Mouse (Mus musculus) gastrocnemius, adult 2 months (tissue): ENCODE data around the gene Rab3c. TPM values are rescaled to one million over a fixed set of nuclear protein-coding genes. Genes with fewer than 3 reads are reported as not detected.
A peak's percentile ranks its signal among the peaks of the same experiment; 100 is the strongest.

Experiments used
- DNase-seq: peaks from one replicate; pipeline ENCODE4 v3.0.0; 2022
- H3K27ac ChIP-seq: fragments of 200-600 bp; 2 replicates; pipeline ENCODE4 v1.8.1; 2022; ENCODE audit warnings: mild to moderate bottlenecking
- H3K4me3 ChIP-seq: fragments of 200-600 bp; 2 replicates; pipeline ENCODE4 v1.8.1; 2022; ENCODE audit warnings: mild to moderate bottlenecking, moderate library complexity
- CTCF ChIP-seq: fragments of 200-600 bp; IDR thresholded peaks from 2 replicates; pipeline ENCODE4 v1.8.1; 2022; ENCODE audit warnings: antibody characterized with exemption, mild to moderate bottlenecking, moderate library complexity
- intact Hi-C: fragments of 180-260 bp; cut with DNase I; formaldehyde crosslinking; loops from one replicate; pipeline ENCODE4 v1.15.1; 2025
- long read RNA-seq, 2 experiments: library from polyadenylated mRNA; stranded (forward); transcript quantifications; one replicate each; pipeline ENCODE4 v2.0.0; 2021
- total RNA-seq, 2 experiments: library from RNA; stranded (reverse); gene quantifications; 2 replicates each; pipeline ENCODE4 v1.2.3; 2021

Rab3c gene
- total RNA-seq = not detected
- long read RNA-seq, experiment 1 = 0 reads
- long read RNA-seq, experiment 2 = 0 reads

DNA sequence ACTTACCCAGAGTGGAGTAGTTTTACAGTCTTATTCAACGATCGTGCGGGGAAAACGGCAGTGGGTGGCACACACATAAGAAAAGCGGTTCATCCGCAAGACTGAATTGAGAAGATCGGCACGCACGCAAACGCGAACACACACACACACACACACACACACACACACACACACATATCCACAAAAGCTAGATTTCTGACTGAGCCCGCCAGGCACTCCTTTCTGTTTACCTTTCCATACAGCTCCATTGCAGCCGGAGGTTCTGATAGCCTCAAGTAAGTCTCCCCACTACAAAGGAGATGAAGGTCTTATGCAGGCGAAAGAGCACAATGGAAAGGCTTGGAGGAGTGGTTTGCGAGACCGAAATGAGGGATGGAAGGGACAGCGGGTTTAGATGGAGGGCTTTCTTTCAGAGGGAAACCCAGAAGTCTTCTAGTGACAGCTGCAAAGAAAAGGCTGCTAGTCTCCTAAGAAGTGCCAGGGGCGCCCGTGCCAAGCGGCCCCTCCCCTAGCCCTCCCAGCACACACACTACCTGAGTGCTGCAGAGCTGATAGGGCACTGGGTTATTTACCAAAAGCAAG lies at the start of gene Rab3c:
Rab3c (minus strand) TSS at position 434 of the 582 bp plus-strand sequence.
- peak within 1 kb of the TSS; percentile 59 for H3K4me3 ChIP-seq
- H3K27ac ChIP-seq = no peak within 1 kb of the TSS
- intact Hi-C loops = no loop called here
- DNase-seq = no peak
- no peak for TF ChIP-seq CTCF

DNA sequence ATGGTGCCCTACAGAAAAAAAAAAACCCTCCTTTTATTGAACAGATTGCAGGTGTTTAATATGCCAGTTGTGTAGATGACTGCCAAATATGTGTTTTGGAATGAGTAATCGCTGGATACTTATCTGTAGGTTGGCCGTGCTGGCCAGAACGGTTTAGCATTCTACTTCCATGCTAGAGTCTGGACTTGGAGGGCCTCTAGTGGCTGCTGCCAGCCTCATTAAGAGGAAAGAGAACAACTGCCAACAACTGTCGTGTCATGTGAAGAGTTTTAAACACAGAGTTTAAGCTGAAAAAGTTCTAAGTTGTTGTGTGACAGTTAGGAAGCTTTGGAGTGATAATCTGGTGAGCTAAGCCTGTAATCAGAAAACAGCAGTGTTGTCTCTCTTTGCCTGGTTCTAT lies 38.0 kb upstream of the Rab3c start:
- no peak overlapping the region for H3K4me3 ChIP-seq
- DNase-seq = no peak
- intact Hi-C loops = no loop called here
- TF ChIP-seq CTCF = no peak; the same call in 1 of the 2 replicates
- no peak overlapping the region for H3K27ac ChIP-seq

DNA sequence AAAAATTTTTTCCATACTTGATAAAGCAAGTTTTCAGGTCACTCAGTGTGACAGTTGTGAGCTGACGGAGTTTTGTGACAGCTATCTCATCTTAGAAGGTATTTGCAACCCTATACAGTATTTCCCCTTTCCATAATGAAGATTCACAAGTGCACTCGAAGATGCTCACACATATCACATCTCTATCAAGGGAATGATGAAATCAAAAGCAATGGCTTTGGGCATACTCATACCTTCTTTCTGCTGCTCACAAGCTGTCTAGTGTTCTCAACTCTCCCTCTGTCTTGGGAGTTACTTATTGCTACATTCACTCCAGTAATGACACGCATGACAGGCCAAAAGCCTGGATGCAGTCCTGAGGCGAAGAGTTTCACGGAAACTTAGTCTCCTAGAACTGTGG lies 26.4 kb upstream of the Rab3c start:
- intact Hi-C loops = no loop called here

DNA sequence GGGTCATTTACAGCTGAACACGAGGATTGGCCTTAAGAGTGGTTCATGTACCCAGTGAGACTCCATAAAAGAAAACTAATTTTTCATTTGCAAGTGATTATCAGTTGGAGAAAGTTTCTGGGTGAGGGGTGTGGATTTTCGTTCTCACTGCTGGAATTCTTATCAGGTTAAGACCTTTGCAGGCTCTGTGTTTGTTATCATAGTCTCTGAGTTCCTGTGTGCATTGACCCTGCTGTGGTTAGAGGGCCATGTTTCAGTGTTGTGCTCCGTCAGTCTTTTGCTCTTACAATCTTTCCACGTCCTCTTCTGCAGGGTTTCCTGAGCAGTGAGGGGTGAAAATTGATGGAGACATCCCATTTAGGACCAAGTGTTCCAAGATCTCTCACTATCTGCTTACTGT lies 16.3 kb upstream of the Rab3c start:
- Histone ChIP-seq H3K27ac (no peak overlapping the region), H3K4me3 (no peak overlapping the region)
- DNase-seq = no peak
- no peak for TF ChIP-seq CTCF
- intact Hi-C loops = no loop called here

More for the DNA sequence above, 26.4 kb upstream of the Rab3c start:
- H3K4me3 ChIP-seq = no peak overlapping the region
- TF ChIP-seq CTCF = no peak
- no peak for DNase-seq
- no peak overlapping the region for H3K27ac ChIP-seq

DNA sequence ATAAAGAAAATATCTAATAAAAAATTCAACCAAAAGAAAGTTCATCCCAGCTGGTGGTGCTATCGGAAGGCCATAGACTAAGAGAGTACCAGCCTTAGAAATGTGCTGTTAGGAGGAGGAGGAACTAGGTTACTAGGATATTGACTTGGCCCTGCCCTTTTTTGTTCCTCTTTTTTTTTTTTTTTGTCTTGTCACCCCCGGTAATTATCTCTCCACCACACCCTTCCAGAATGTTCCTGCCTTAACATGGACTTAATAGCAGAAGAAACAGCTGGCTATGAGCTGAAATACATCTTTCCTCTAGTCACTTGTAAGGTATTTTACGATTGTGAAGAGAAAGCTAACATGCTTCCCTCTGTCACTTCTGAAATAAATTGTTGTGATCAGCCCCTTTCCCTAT lies 7.7 kb upstream of the Rab3c start:
- Histone ChIP-seq H3K27ac (no peak overlapping the region), H3K4me3 (no peak overlapping the region)
- no peak for TF ChIP-seq CTCF
- no peak for DNase-seq
- intact Hi-C loops = no loop called here

DNA sequence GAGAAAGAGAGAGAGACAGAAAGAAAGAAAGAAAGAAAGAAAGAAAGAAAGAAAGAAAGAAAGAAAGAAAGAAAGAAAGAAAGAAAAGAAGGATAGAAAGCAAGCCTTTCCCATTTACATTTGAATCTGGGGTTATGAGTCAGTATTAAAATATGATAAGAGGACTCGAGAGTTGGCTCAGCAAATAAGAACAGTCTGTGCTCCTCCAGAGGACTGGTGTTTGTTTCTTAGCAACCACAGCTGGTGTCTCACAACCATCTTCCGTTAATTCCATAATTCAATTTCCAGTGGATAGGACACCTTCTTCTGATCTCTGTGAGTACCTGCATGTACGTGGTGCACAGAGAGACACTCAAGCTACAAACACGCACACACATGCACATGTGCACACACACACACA lies 3.0 kb upstream of the Rab3c start:
- no peak for DNase-seq
- no peak for TF ChIP-seq CTCF
- intact Hi-C loops = no loop called here

DNA sequence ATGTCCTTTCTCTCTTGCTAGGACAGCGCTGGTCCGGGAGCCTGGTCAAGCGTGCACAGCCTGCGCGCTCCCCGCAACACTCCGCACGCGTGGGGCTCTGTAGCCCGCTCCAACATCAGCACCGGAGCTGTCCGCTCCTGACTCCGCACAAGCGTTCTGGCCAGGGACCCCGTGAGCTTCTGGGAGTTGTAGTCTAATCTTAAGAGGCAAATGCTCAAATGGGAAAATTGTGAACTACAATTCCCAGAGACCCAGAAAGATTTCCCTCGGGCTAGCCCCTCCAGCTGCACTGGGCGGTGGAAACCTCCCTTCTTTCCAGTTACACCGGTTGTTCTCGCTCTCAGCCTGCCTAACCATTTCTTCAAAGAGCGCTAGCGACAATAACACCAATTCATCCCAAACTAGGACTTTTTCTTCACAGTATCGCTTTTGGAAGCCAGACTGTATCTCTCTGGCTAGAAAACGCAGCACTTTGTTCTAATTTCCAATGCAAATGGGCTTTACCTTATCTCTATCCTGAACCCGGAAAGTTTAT lies 701 bp downstream of the Rab3c start:
- intact Hi-C loops = no loop called here
- TF ChIP-seq CTCF = no peak
- DNase-seq = peak; percentile 47
- H3K4me3 ChIP-seq = peak overlapping the region; percentile 59
- H3K27ac ChIP-seq = no peak overlapping the region

More for the DNA sequence above, 3.0 kb upstream of the Rab3c start:
- Histone ChIP-seq H3K4me3 (no peak overlapping the region), H3K27ac (no peak overlapping the region)

DNA sequence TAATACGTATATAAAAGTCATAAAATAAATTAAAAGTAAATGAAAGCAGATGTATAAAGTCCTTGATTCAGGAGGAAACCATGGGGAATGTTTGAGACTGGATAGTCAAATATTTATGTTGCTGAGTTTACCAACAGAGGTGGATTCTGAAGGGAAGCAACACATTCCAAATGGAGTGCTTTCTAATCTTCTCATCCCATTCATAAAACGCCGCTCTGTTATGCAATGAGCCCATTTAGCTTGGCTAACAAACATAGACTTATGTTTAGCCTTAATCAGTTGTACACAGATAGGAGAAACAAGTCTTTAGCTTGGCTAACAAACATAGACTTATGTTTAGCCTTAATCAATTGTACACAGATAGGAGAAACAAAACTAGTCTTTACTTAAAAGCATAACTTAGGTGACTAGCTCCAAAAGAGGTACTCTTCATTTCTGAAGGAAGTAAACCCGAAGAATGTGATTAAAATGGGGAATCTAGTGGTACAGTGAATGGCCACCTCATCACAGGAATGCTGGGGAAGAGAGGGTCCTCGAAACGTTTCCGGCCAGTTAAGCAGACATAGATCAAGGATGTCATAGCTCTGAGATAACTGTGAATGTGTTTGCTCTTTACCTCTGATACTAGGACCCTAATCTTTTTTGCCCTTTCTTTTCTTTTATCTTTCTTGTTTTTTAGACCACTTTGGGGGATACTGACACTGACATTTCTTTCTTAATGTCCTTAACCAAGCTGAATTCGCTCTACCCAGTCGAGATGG lies 1.6 kb downstream of the Rab3c start:
- intact Hi-C loops = no loop called here
- Histone ChIP-seq H3K4me3 (no peak overlapping the region), H3K27ac (no peak overlapping the region)
- DNase-seq = no peak
- no peak for TF ChIP-seq CTCF

DNA sequence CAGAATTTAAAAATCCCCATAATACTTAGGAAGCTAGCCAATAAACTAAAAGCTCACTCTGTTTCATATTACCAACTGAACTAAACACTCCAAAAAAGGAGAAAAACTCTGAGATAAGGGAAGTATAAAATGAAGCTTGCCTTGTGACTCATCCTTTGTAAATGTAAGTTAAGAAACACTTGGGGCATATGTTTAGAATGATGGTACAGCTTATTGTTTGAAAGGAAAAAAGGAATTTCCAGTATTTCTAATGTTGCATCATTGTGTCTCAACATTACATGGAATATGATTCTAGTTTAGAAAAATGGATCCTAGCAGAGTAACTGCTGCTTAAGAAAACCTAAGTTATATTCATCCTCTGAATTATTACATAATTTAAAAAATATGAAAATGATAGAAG lies 3.1 kb downstream of the Rab3c start:
- no peak for TF ChIP-seq CTCF
- Histone ChIP-seq H3K27ac (no peak overlapping the region), H3K4me3 (no peak overlapping the region)
- intact Hi-C loops = no loop called here
- no peak for DNase-seq

DNA sequence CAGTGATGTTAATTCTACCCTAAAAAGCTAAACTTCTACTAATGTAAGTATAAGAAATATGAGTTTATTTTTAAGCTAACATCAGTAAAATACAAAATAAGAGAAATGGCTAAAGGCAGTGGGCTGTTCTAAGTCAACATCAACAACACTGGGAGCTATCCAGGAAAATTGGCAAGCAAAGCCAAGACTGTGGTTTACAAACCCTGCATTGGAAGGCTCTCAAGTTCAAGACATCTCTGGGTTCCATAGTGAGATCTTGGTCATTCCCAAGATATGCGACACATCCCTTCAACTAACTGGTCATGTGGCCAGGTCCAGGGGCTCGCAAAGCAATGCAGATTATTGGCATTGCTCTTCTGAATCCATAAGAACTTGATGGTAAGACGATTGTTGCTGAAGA lies 5.3 kb downstream of the Rab3c start:
- TF ChIP-seq CTCF = no peak
- Histone ChIP-seq H3K27ac (no peak overlapping the region), H3K4me3 (no peak overlapping the region)
- no peak for DNase-seq
- intact Hi-C loops = no loop called here

DNA sequence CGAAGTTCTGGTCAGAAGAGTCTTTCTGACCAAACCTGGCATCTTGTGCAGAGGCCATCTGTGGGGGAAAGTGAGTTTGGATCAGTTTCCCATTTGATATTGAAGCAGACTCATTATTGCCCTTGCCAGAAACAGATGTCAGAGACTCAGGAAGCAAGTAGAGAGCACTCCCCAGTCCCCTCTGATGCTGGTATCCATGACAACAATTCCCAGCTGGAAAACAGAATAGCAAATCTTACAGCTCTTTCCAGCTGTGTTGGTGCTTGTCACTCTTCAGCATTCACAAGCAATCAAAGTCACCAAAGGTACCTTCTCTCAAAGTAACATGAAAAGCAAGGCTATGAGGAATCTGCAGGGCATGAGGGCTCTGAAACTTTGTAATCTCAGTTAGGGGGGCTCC lies 20.1 kb downstream of the Rab3c start:
- no peak for TF ChIP-seq CTCF
- intact Hi-C loops = no loop called here
- Histone ChIP-seq H3K27ac (no peak overlapping the region), H3K4me3 (no peak overlapping the region)
- no peak for DNase-seq

DNA sequence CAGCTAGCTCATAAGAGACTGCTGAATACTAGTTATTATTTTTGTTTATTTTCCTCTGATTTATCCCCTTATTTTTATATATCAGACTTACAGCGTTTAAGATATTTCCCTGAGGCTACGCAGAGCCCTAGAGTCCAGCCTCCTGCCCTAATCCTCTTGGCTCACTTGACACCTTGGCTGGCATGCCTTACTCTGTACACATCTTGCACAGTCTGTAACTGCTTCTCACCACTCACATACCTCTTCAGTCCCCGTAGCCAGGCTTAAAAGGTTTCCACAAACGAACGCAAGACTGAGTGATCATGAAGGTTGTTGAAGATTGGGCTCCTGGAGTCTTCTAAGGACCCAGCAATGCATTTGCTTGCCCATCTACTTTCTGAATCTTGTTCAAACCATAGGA lies 29.3 kb downstream of the Rab3c start:
- Histone ChIP-seq H3K4me3 (no peak overlapping the region), H3K27ac (no peak overlapping the region)
- no peak for TF ChIP-seq CTCF
- no peak for DNase-seq
- intact Hi-C loops = no loop called here

DNA sequence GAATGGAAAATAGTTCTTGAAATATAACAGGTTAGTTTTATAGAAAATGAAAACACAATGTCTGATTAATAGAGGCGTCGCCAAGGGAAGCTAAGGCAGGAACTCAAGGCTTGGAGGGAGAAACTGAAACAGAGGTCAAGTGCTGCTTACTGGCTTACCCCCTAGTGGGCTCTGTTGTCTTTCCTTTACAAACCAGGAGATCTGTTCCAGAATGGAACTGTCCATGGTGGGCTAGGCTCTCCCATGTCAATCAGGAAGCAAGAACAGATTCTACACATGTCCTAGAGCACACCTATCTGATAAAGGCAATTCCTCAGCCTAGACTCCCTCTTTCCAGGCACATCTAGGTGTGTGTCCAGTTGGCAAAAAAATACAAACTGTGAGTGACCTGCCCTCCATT lies 32.3 kb downstream of the Rab3c start:
- DNase-seq = no peak
- no peak overlapping the region for H3K27ac ChIP-seq
- H3K4me3 ChIP-seq = no peak overlapping the region
- TF ChIP-seq CTCF = no peak
- intact Hi-C loops = no loop called here

DNA sequence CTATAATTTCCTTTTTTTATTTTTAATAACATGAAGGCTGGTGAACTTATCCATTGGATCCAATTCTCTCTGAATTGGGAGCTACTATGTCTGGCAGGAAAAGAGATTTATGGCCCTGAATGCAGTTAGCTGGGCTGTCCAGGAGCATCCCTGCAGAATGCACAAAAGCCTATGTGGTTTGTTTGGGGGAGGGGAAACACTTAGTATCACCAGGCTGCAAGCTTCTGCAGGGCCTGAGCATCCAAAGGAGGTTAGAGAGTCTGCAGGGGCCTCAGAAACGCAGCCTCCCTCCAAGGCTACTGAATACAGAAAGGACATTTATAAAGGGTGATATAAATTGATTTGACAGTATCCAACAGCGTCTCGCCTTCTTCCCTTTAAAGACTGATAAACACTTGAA lies 41.8 kb downstream of the Rab3c start:
- no peak overlapping the region for H3K4me3 ChIP-seq
- no peak for TF ChIP-seq CTCF
- intact Hi-C loops = no loop called here
- DNase-seq = no peak
- no peak overlapping the region for H3K27ac ChIP-seq
